15 mouse cellular contexts compared by ENCODE assay signal in genomic region chr11:60856587-60856986, GRCm38 (mm10).
"Had no signal": no experiment of that assay in that cellular context is flagged by ENCODE, and none has a peak within 500 bp of the region (broad histone marks: within the 10 kb centered on the region; RNA-seq: fewer than 3 reads in every experiment).

No protein-coding gene starts in this region.

- H3K27me3 ChIP-seq: liver, embryonic 15.5 days; lung, embryonic 15.5 days; megakaryocyte, embryonic 14.5 days; midbrain, embryonic 13.5 days had no signal

- H3K4me2 ChIP-seq: liver, embryonic 15.5 days; lung, embryonic 15.5 days; midbrain, embryonic 13.5 days had no signal

- DNase-seq: kidney, adult 2 months; kidney, postnatal 25 days; layer of hippocampus, postnatal 36 days; lung, adult 18-20 months; lung, postnatal 10 days; lung, postnatal 36 days; thymus, postnatal 25 days had no signal

- ATAC-seq: intestine, postnatal 0 days; midbrain, embryonic 13.5 days; midbrain, embryonic 16.5 days had no signal

- H3K4me3 ChIP-seq: left cerebral cortex, adult 2 months; liver, embryonic 15.5 days; lung, embryonic 15.5 days; megakaryocyte, embryonic 14.5 days; midbrain, embryonic 10.5 days; midbrain, embryonic 13.5 days had no signal
